Mouse (Mus musculus): Measurements from ENCODE around the gene Gm36028. TPM values are rescaled to one million over a fixed set of nuclear protein-coding genes. Genes with fewer than 3 reads are reported as not detected.
A peak's percentile ranks its signal among the peaks of the same experiment; 100 is the strongest.

The Gm36028 gene
- total RNA-seq, 2 experiments from 2014 or later: not detected

GRCm38 (mm10) chr16:37874501-37875235 is 13.7 kb upstream of the Gm36028 start:
- no peak for DNase-seq (ENCODE audit: extremely low spot score in 1 of 2, low spot score in 2 of 2)
- intact Hi-C loops (cut with DNase I): loop anchor here (5.0 kb wide), 2 partner anchors 98 to 323 kb away; no protein-coding TSS in a partner anchor
- H3K27ac ChIP-seq: no peak overlapping the region
- TF ChIP-seq CTCF (IDR thresholded peaks at IDR 0.05): no peak
- no peak overlapping the region for H3K4me3 ChIP-seq

- H3K4me3 ChIP-seq: peak overlapping the region; percentile 5; the same call in 1 of the 2 replicates
- intact Hi-C loops (cut with DNase I): loop anchor here (2.0 to 5.0 kb wide), 3 partner anchors 68 to 326 kb away; no protein-coding TSS in a partner anchor
- H3K27ac ChIP-seq: peak overlapping the region; percentile 58
- no peak for DNase-seq (ENCODE audit: extremely low spot score in 1 of 2, low spot score in 2 of 2)
- no peak for TF ChIP-seq CTCF (IDR thresholded peaks at IDR 0.05)
Observed at GRCm38 (mm10) chr16:37871112-37871715, 10.3 kb upstream of the Gm36028 start.

- no peak; the same call in 1 of the 2 replicates for TF ChIP-seq CTCF (IDR thresholded peaks at IDR 0.05)
- intact Hi-C loops (cut with DNase I): loop anchor here (1.0 to 5.0 kb wide), 6 partner anchors 57 to 328 kb away; partner anchors contain the start of gene Gsk3b
- Histone ChIP-seq H3K27ac (peak overlapping the region; percentile 100), H3K4me3 (peak overlapping the region; percentile 99)
- DNase-seq (ENCODE audit: extremely low spot score in 1 of 2, low spot score in 2 of 2): no peak
Observed at GRCm38 (mm10) chr16:37869470-37870231, 8.7 kb upstream of the Gm36028 start.

GRCm38 (mm10) chr16:37868506-37869469 is 7.8 kb upstream of the Gm36028 start:
- intact Hi-C loops (cut with DNase I): loop anchor here (1.0 to 2.0 kb wide), 3 partner anchors 56 to 220 kb away; partner anchors contain the start of gene Gsk3b
- TF ChIP-seq CTCF (IDR thresholded peaks at IDR 0.05): no peak
- Histone ChIP-seq H3K27ac (peak overlapping the region; percentile 100), H3K4me3 (peak overlapping the region; percentile 99)
- peak in 1 of 2 experiments; percentile 29 for DNase-seq (ENCODE audit: extremely low spot score in 1 of 2, low spot score in 2 of 2)

GRCm38 (mm10) chr16:37867791-37868505 is 7.0 kb upstream of the Gm36028 start, which contains the start of gene Lrrc58:
Gene Lrrc58, plus strand, starts transcription at chr16:37868389.
- intact Hi-C loops (cut with DNase I): loop anchor here (2.0 kb wide), 2 partner anchors 183 to 221 kb away; partner anchors contain the start of gene Gsk3b
- TF ChIP-seq CTCF (IDR thresholded peaks at IDR 0.05): no peak

GRCm38 (mm10) chr16:37865841-37866240 is 4.9 kb upstream of the Gm36028 start:
- DNase-seq (ENCODE audit: extremely low spot score in 1 of 2, low spot score in 2 of 2): no peak
- H3K4me3 ChIP-seq: no peak overlapping the region
- TF ChIP-seq CTCF (IDR thresholded peaks at IDR 0.05): no peak
- no peak overlapping the region for H3K27ac ChIP-seq
- intact Hi-C loops (cut with DNase I): no loop called here

More at GRCm38 (mm10) chr16:37867791-37868505, 7.0 kb upstream of the Gm36028 start, which contains the start of gene Lrrc58:
- Histone ChIP-seq H3K4me3 (peak within 1 kb of the TSS; percentile 99), H3K27ac (peak within 1 kb of the TSS; percentile 100)
- peak; percentile 89 to 90 for DNase-seq (ENCODE audit: extremely low spot score in 1 of 2, low spot score in 2 of 2)

GRCm38 (mm10) chr16:37863876-37864275 is 2.9 kb upstream of the Gm36028 start:
- no peak overlapping the region for H3K27ac ChIP-seq
- no peak for DNase-seq (ENCODE audit: extremely low spot score in 1 of 2, low spot score in 2 of 2)
- H3K4me3 ChIP-seq: no peak overlapping the region
- no peak for TF ChIP-seq CTCF (IDR thresholded peaks at IDR 0.05)
- intact Hi-C loops (cut with DNase I): no loop called here

- TF ChIP-seq CTCF (IDR thresholded peaks at IDR 0.05): no peak
- intact Hi-C loops (cut with DNase I): no loop called here
- H3K4me3 ChIP-seq: no peak overlapping the region
Observed at GRCm38 (mm10) chr16:37860213-37860612, 733 bp downstream of the Gm36028 start.

GRCm38 (mm10) chr16:37857495-37857894 is 3.5 kb downstream of the Gm36028 start:
- TF ChIP-seq CTCF (IDR thresholded peaks at IDR 0.05): no peak
- intact Hi-C loops (cut with DNase I): no loop called here
- DNase-seq (ENCODE audit: extremely low spot score in 1 of 2, low spot score in 2 of 2): no peak
- H3K27ac ChIP-seq: no peak overlapping the region
- no peak overlapping the region for H3K4me3 ChIP-seq

More at GRCm38 (mm10) chr16:37860213-37860612, 733 bp downstream of the Gm36028 start:
- H3K27ac ChIP-seq: no peak overlapping the region
- DNase-seq (ENCODE audit: extremely low spot score in 1 of 2, low spot score in 2 of 2): no peak

GRCm38 (mm10) chr16:37856327-37856726 is 4.6 kb downstream of the Gm36028 start:
- Histone ChIP-seq H3K27ac (no peak overlapping the region), H3K4me3 (no peak overlapping the region)
- intact Hi-C loops (cut with DNase I): no loop called here
- TF ChIP-seq CTCF (IDR thresholded peaks at IDR 0.05): no peak
- DNase-seq (ENCODE audit: extremely low spot score in 1 of 2, low spot score in 2 of 2): no peak
